Mouse (Mus musculus): Measurements from ENCODE around the gene Btbd7. TPM values are rescaled to one million over a fixed set of nuclear protein-coding genes. Genes with fewer than 3 reads are reported as not detected.

Btbd7 gene
- polyA plus RNA-seq, 1 experiment from 2014 or later = 14.0 TPM

DNA sequence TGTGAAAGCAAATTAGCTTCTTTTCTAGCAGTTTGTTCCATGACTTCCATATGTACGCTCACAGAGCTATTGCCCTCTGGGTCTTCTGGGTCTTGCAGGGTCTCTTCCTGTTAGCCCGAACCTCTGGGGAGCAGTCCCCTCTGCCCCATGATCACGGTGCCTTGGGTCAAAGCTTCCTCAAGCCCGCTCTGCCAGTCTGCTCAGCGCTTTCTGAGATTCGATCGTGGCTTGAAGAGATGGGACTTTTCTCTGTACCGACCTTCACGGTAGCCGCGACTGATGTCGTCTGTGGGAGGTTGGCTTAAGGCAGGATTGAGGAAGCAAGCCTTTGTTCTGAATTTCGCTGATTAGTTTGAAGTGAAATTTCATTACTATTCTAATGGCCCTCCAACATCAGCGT is 102.2 kb downstream of the Btbd7 start:
- 92% methylated on average over 14 of the region's 14 CpGs for WGBS
- Histone ChIP-seq H3K36me3 (peaks cover 71% of the 10 kb centered on the region), H3K9me3 (no peaks in the 10 kb centered on the region), H3K27me3 (no peaks in the 10 kb centered on the region), H3K4me2 (no peak overlapping the region), H3K27ac (replicated peaks) (no peak overlapping the region), H3K4me1 (replicated peaks) (no peaks in the 10 kb centered on the region), H3K9ac (no peak overlapping the region), H3K4me3 (no peak overlapping the region)
- ATAC-seq (ENCODE audit: low read depth) = no peak

GRCm38 (mm10) chr12:102772676-102773075 is 105.6 kb downstream of the Btbd7 start:
- Histone ChIP-seq H3K9me3 (no peaks in the 10 kb centered on the region), H3K4me1 (replicated peaks) (no peaks in the 10 kb centered on the region), H3K27ac (replicated peaks) (no peak overlapping the region), H3K4me3 (no peak overlapping the region), H3K4me2 (no peak overlapping the region), H3K36me3 (peaks cover 94% of the 10 kb centered on the region), H3K27me3 (no peaks in the 10 kb centered on the region), H3K9ac (no peak overlapping the region)
- no peak for ATAC-seq (ENCODE audit: low read depth)
- WGBS = 90% methylated on average over 5 of the region's 5 CpGs

- peaks cover 93% of the 10 kb centered on the region for H3K36me3 ChIP-seq
- H3K27me3 ChIP-seq = no peaks in the 10 kb centered on the region
- H3K9ac ChIP-seq = no peak overlapping the region
- WGBS = 96% methylated on average over 8 of the region's 8 CpGs
- no peak overlapping the region for H3K4me2 ChIP-seq
- no peak overlapping the region for H3K27ac ChIP-seq (replicated peaks)
- no peaks in the 10 kb centered on the region for H3K9me3 ChIP-seq
- H3K4me1 ChIP-seq (replicated peaks) = no peaks in the 10 kb centered on the region
- no peak overlapping the region for H3K4me3 ChIP-seq
- no peak for ATAC-seq (ENCODE audit: low read depth)
Measured at GRCm38 (mm10) chr12:102771601-102772000, 106.7 kb downstream of the Btbd7 start.

- H3K36me3 ChIP-seq = peaks cover 90% of the 10 kb centered on the region
- 96% methylated on average over 4 of the region's 4 CpGs for WGBS
Measured at GRCm38 (mm10) chr12:102769000-102769399, 109.3 kb downstream of the Btbd7 start.

GRCm38 (mm10) chr12:102763696-102764095 is 114.6 kb downstream of the Btbd7 start:
- H3K27me3 ChIP-seq = no peaks in the 10 kb centered on the region
- H3K4me1 ChIP-seq (replicated peaks) = peaks cover 17% of the 10 kb centered on the region
- H3K9ac ChIP-seq = no peak overlapping the region
- no peak for ATAC-seq (ENCODE audit: low read depth)
- H3K4me2 ChIP-seq = no peak overlapping the region
- H3K9me3 ChIP-seq = no peaks in the 10 kb centered on the region
- peaks cover 52% of the 10 kb centered on the region for H3K36me3 ChIP-seq
- no peak overlapping the region for H3K27ac ChIP-seq (replicated peaks)
- H3K4me3 ChIP-seq = no peak overlapping the region

More at GRCm38 (mm10) chr12:102769000-102769399, 109.3 kb downstream of the Btbd7 start:
- Histone ChIP-seq H3K4me1 (replicated peaks) (no peaks in the 10 kb centered on the region), H3K9ac (no peak overlapping the region), H3K4me2 (no peak overlapping the region), H3K4me3 (no peak overlapping the region), H3K27me3 (no peaks in the 10 kb centered on the region), H3K9me3 (no peaks in the 10 kb centered on the region), H3K27ac (replicated peaks) (no peak overlapping the region)
- no peak for ATAC-seq (ENCODE audit: low read depth)

DNA sequence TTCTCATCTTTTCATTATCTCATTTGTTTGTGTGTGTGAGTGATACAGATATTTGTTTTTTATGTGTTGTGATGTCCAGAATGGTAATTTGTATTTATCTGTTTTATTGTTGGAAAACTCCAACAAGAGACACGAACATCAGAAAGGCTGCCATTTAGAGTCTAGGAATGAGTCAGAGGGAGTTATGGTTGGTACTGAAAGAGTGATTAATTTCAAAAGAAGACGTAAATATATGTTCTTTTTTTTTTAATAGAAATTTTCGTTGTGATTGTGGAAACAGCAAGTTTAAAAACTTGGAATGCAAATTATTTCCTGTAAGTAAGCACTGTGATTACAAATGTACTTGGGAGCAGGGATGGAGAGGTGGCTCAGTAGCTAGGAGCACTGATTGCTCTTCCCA is 116.6 kb downstream of the Btbd7 start:
- H3K4me3 ChIP-seq = no peak overlapping the region
- no peak for ATAC-seq (ENCODE audit: low read depth)
- no peak overlapping the region for H3K4me2 ChIP-seq
- peaks cover 35% of the 10 kb centered on the region for H3K36me3 ChIP-seq
- H3K27me3 ChIP-seq = no peaks in the 10 kb centered on the region
- H3K27ac ChIP-seq (replicated peaks) = no peak overlapping the region
- 91% methylated on average over 3 of the region's 3 CpGs for WGBS
- peaks cover 23% of the 10 kb centered on the region for H3K4me1 ChIP-seq (replicated peaks)
- H3K9me3 ChIP-seq = no peaks in the 10 kb centered on the region
- no peak overlapping the region for H3K9ac ChIP-seq

GRCm38 (mm10) chr12:102758936-102759335 is 119.3 kb downstream of the Btbd7 start:
- Histone ChIP-seq H3K4me2 (peak overlapping the region; percentile 87), H3K4me1 (replicated peaks) (peaks cover 36% of the 10 kb centered on the region), H3K36me3 (peaks cover 13% of the 10 kb centered on the region), H3K4me3 (peak overlapping the region; percentile 73), H3K9me3 (no peaks in the 10 kb centered on the region), H3K27me3 (no peaks in the 10 kb centered on the region), H3K9ac (peak overlapping the region; percentile 82), H3K27ac (replicated peaks) (no peak overlapping the region)
- no peak for ATAC-seq (ENCODE audit: low read depth)
- under 1% methylated on average over 5 of the region's 5 CpGs for WGBS

DNA sequence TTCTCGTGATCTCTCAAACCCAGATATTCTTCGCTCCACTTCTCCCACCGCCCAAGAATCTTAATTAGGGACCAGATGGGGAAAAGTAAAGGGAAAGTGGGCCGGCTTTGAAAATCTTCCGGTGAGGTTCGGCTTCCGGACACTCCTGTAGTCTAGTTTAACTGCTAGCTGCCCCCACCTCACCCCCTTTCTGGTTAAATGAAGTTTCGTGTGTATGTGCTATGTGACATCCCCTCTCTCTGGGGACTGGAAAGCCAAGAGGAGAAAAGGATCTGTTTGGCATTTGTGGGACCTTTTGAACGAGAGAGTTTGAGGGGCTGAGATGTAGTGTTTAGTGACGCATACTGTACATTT is 119.9 kb downstream of the Btbd7 start, which contains the start of gene Gm20604:
Gm20604 (minus strand) TSS at position 270 of the 354 bp plus-strand sequence.
- peak within 1 kb of the TSS; percentile 87 for H3K4me2 ChIP-seq
- peaks cover 36% of the 10 kb centered on the region for H3K4me1 ChIP-seq (replicated peaks)
- peak within 1 kb of the TSS; percentile 91 for H3K27ac ChIP-seq (replicated peaks)
- 0% methylated on average over 10 of the region's 10 CpGs for WGBS
- no peak; the same call in 1 of the 2 replicates for ATAC-seq (ENCODE audit: low read depth)
- H3K4me3 ChIP-seq = peak within 1 kb of the TSS; percentile 73
- H3K27me3 ChIP-seq = no peaks in the 10 kb centered on the region
- no peaks in the 10 kb centered on the region for H3K9me3 ChIP-seq
- H3K36me3 ChIP-seq = peaks cover 9% of the 10 kb centered on the region
- H3K9ac ChIP-seq = peak within 1 kb of the TSS; percentile 82

DNA sequence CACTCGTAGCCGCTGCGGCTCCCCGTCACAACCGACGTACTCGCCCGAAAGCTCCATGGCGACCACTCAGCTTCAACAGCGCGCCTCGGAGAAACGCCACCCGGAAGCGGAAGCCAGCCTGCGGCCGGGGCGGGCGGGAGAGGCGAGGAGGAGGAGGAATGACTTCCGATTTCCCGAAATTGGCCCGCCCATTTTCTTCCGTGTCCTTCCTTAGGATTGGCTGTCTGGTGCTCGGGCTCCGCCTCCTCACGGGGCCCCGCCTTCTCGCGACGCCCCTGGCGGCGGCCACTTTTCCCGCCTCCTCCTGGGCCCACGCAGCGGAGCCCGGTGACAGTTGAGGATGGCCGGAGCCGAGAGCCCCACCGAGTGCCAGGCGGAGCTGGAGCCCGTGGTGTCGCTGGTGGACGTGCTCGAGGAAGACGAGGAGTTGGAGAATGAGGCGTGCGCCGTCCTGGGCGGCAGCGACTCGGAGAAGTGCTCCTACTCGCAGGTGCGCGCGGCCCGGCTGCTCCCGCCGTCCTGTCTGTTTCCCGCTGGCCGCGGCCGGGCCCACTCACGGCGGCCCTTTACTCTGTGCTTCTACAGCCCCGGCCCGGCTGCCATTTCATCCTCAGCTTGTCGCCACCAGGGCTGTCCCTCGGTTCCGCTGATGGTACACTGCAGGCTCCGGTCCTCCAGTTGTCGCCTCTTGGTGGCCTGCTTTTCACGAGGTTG is 120.4 kb downstream of the Btbd7 start, which contains the start of the genes Gm28051, Gon7 and Ubr7:
Gm28051 (minus strand) TSS at position 77 of the 714 bp plus-strand sequence.
Gon7 (minus strand) TSS at position 115 of the 714 bp plus-strand sequence.
Ubr7 (plus strand) TSS at position 279 of the 714 bp plus-strand sequence.
- Histone ChIP-seq H3K9ac (peak within 1 kb of the TSS; percentile 82), H3K9me3 (no peaks in the 10 kb centered on the region), H3K27me3 (no peaks in the 10 kb centered on the region), H3K4me3 (peak within 1 kb of the TSS; percentile 73), H3K4me1 (replicated peaks) (peaks cover 36% of the 10 kb centered on the region), H3K4me2 (peak within 1 kb of the TSS; percentile 87), H3K27ac (replicated peaks) (peak within 1 kb of the TSS; percentile 91), H3K36me3 (peaks cover 8% of the 10 kb centered on the region)
- under 1% methylated on average over 70 of the region's 73 CpGs for WGBS
- ATAC-seq (ENCODE audit: low read depth) = peak; percentile 97

GRCm38 (mm10) chr12:102757055-102757688 is 121.1 kb downstream of the Btbd7 start:
- H3K4me1 ChIP-seq (replicated peaks) = peaks cover 36% of the 10 kb centered on the region
- peaks cover under 1% of the 10 kb centered on the region for H3K36me3 ChIP-seq
- no peaks in the 10 kb centered on the region for H3K27me3 ChIP-seq
- no peaks in the 10 kb centered on the region for H3K9me3 ChIP-seq
- H3K4me2 ChIP-seq = peak overlapping the region; percentile 81
- peak overlapping the region; percentile 82 for H3K9ac ChIP-seq
- ATAC-seq (ENCODE audit: low read depth) = peak; percentile 80; the same call in 1 of the 2 replicates
- WGBS = 2% methylated on average over 46 of the region's 46 CpGs
- peak overlapping the region; percentile 73 for H3K4me3 ChIP-seq
- peak overlapping the region; percentile 91 for H3K27ac ChIP-seq (replicated peaks)

- H3K4me2 ChIP-seq = peak overlapping the region; percentile 81
- H3K27ac ChIP-seq (replicated peaks) = no peak overlapping the region
- no peaks in the 10 kb centered on the region for H3K9me3 ChIP-seq
- no peak for ATAC-seq (ENCODE audit: low read depth)
- H3K9ac ChIP-seq = no peak overlapping the region; the same call in 1 of the 2 replicates
- H3K36me3 ChIP-seq = no peaks in the 10 kb centered on the region
- H3K4me1 ChIP-seq (replicated peaks) = peaks cover 36% of the 10 kb centered on the region
- peak overlapping the region; percentile 73 for H3K4me3 ChIP-seq
- no peaks in the 10 kb centered on the region for H3K27me3 ChIP-seq
- 86% methylated on average over 7 of the region's 7 CpGs for WGBS
Measured at GRCm38 (mm10) chr12:102756304-102756703, 122.0 kb downstream of the Btbd7 start.

DNA sequence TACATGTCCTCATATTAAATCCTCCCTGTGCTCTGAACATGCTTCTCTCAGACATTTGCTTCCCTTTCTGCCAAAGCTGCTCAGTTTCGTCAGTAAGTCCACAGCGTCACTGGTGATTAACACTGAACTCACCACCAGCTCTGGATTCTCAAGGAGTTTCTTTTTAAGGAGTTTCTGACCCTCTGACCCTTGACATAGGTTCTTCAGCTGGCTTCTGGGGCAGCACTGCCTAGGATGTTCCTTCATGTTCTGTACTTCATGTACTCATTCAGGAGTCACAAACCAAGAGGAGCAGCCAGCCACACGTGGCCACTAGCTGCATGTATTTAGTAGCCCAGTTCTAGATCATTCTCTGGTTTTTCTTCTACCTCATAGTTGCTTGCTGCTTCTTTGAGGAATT is 130.0 kb downstream of the Btbd7 start:
- peaks cover 25% of the 10 kb centered on the region for H3K36me3 ChIP-seq
- no peak overlapping the region for H3K9ac ChIP-seq
- H3K4me3 ChIP-seq = no peak overlapping the region
- no peak overlapping the region for H3K27ac ChIP-seq (replicated peaks)
- no peaks in the 10 kb centered on the region for H3K27me3 ChIP-seq
- H3K9me3 ChIP-seq = no peaks in the 10 kb centered on the region
- WGBS = 92% methylated on average over 3 of the region's 3 CpGs
- ATAC-seq (ENCODE audit: low read depth) = no peak
- H3K4me2 ChIP-seq = no peak overlapping the region
- peaks cover 11% of the 10 kb centered on the region for H3K4me1 ChIP-seq (replicated peaks)

Data from neural tube, embryonic 13.5 days (tissue).